Mouse (Mus musculus) ovary, adult 18-20 months (tissue): ENCODE data around the gene Isoc2b.
"Not testable (repeated sequence)": the region's sequence is repeated elsewhere in the genome, so short reads cannot be mapped to it uniquely, and the experiment has no call there.

Source experiments
- DNase-seq: peaks from one replicate; pipeline ENCODE4 v3.0.0; 2022; ENCODE audit warnings: low spot score, mixed read lengths

Isoc2b gene

DNA sequence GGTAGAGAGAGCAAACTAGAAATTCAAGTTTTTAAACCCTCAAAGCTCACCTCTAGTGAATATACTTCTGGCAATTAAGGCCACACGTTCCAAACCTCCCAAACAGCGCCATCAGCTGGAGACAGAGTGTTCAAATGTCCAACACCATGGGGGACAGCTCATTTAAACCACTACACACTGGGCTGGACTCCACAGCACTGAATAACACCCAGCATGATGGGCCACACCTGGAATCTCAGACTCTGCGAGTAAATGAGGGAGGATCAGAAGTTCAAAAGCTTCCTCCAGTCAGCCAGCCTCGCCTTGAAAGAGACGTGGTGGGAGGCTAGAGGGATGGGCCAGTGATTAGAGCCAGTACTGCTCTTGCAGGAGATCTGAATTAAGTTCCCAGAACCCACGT lies at the start of gene Isoc2b:
Gene Isoc2b (minus strand): TSS at position 126 of the 400 bp plus-strand sequence.
- no peak for DNase-seq

DNA sequence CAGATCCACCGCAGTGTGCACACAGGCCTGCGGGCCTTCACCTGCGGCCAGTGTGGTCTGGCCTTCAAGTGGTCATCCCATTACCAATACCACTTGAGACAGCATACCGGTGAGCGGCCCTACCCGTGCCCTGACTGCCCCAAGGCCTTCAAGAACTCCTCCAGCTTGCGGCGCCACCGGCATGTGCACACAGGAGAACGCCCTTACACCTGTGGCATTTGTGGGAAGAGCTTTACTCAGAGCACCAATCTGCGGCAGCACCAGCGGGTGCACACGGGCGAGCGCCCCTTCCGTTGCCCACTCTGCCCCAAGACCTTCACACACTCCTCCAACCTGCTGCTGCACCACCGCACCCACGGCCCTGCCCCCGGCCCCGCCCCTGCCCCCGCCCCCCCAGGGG lies 49.0 kb upstream of the Isoc2b start:
- DNase-seq, result no peak

DNA sequence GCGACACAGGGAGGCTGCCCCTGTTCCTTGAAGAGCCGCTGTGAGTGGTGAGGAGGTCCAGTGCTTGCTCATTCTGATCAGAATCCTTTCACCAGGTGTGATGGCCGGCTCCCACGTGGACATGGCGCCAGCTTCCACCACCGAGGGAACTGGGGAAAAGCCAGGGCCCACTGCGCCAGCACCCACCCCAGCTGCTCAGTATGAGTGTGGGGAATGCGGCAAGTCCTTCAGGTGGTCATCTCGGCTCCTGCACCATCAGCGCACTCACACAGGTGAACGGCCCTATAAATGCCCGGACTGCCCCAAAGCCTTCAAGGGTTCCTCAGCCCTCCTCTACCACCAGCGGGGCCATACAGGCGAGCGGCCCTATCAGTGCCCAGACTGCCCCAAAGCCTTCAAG lies 48.6 kb upstream of the Isoc2b start:
- no peak for DNase-seq

DNA sequence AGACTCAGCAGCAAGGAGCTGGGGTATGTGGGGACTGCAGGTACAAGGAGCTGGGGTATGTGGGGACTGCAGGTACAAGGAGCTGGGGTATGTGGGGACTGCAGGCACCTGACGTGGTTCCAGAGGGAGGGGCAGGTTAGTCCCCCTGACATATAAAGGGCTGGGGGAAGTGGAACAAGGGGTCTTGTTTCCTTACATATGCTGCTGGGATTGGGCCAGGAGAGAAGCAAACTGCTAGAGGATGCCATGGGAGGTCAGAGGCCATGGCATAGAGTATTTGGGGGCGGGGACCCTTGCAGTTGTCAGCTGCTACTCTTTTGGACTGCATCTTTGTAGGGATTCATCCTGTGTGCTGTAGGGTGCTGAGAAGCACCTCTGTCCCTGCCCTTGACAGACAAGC lies 47.4 kb upstream of the Isoc2b start:
- no peak for DNase-seq

DNA sequence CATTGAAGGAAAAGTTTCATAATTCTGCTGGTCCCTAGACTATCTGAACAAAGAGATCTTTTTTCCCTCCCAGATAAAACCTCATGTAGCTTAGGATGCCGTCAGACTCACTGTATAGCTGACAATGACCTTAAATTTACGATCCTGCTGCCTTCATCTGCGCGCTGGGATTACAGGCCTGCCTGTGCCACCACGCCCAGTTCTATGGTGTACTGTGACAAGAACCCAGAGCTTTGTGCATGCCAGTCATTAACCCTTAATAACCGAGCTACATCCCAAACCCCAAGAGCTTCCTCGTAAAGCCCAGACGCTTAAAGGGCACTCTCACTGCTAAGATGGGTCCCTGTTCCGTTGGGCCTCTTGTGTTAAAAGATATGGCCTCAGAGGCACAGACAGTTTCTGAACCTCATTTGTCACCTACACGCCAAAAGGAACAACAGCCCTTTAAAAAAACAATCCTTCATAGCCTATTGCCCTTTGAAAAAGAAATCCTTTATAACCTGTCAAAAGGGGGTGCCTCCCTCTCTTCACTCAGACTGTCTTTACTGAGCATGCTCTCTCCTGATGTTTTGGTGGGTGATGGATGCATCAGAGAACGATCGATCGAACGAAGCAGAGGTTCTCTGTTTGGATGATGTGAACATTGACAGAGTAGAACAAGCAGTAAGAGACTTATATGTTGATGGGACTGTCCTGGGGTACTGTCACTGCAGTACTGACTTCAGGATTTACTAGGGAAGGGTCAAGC lies 45.8 kb upstream of the Isoc2b start:
- no peak for DNase-seq

DNA sequence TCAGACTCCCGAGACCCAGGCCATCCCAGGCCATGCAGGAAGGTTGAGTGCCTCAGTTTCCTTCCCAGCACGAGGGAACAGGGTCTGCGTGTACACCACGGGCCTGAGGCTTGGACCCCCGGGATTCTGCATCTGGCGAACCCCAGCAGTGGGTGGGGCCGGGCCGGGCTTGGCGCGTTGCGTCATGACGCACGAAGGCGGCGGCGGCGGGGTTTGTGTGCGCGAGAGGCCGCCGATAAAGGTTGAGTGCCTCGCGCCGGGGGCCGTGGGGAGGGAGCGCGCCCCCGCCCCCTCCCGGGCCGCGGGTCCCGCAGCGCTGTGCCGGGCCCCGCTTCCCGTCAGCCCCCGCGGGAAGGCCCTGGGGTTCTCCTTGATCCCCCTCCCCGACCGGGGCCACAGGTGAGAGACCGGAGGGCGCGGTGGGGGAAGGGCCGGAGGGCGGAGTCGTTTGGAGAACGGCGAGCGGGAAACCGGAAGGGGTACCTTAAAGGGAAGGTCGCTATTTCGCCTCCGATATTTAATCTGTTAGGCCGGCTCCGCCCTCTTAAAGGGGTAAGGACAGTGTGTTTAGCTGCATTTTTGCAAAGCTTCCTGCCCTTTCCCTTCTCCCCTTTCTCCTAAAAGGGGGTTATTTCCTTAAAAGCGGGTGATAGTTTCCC lies 45.1 kb upstream of the Isoc2b start, which contains the start of gene Zfp628:
Gene Zfp628 (plus strand): TSS at position 211 of the 659 bp plus-strand sequence.
- DNase-seq, result peak; percentile 83

DNA sequence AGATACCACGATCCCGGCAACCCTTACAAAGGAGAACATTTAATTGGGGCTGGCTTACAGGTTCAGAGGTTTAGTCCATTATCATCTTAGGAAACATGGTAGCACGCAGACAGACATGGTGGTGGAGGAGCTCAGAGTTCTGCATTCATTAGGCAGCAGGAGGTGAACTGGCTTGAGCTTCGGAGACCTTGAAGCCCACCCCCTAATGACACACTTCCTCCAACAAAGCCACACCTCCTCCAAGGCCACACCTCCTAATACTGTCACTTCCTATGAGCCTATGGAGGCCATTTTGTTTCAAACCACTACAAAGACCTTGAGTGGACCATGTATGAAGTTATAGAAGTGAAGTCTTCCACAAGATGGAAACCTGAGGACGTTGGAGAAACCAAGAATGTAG lies 42.2 kb upstream of the Isoc2b start:
- DNase-seq, result no peak

DNA sequence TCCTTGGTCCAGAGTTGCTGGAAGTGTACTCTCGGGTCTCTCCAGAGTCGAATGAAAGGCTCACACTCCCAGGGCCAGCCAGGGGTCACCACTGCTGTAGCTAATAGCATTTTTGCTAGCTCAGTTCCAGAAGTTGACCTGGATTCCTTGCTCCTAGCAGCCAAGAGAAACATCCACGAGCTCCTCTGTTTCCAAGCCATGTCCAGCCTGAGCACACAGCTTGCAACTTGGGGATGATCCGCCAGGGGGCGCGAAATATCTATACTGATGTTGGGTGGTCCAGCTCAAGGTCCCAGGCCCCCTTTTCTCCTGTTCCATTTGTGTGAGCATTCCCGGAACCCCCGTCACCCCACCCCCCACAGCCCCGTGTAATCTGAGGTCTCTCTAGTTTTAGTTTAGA lies 41.5 kb upstream of the Isoc2b start:
- DNase-seq, result no peak

DNA sequence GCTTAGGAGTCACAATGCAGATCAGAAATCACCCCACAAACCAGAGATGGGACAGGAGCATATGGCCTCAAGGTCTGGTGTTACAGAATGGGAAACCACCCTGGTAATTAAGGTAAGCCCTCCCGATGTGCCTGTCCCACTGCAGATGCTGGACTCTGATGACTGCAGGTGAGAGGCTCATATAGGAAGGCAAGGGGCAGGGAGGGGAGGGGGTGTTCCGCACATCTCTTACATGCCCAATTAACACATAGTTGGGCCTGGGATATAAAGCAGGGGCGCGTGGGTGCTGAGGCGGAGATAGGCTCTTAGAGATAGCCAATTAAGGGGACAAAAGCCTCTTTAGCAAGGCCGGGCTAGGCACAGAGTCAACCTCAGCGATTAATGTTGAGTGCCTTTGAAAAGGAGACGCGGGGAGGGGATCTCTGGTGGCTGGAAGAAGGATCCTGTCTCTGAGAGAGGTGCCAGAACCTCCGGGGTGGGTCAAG lies 36.5 kb upstream of the Isoc2b start, which contains the start of gene Gm36210:
Gene Gm36210 (minus strand): TSS at position 51 of the 485 bp plus-strand sequence.
- DNase-seq, result no peak

DNA sequence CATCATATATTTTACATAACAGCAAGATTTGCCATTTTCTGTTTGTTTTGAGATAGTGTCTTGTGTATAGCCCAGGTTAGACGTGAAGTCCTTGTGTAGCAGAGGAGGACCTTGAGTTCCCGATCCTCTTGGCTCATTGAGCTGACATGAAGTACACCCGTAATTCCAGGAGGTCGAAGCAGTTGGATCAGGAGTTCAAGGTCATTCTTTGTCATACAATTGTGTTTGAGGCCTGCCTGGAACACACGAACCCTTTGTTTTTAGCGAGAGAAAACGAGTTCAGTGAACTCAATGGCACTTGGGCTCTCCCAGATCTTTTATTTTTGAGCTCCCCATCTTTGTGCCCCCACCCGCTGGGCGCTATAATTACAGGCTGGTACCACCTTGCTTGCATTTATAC lies 32.3 kb upstream of the Isoc2b start:
- DNase-seq, result no peak

DNA sequence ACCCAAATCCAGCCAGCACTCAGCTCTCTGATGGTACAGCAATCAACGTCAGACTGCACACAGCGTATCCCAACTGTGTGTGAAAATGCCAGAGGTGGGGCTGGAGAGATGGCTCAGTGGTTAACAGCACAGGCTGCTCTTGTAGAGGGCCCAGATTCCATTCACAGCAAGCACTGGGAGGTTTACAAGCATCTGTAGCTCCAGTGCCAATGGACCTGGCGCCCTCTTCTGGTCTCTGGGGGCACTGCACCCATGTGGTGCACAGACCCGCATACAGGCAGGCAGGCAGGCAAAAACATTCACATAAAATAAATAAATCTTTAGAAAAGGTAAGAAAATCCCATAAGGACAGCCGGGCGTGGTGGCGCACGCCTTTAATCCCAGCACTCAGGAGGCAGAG lies 31.1 kb upstream of the Isoc2b start:
- no peak for DNase-seq

DNA sequence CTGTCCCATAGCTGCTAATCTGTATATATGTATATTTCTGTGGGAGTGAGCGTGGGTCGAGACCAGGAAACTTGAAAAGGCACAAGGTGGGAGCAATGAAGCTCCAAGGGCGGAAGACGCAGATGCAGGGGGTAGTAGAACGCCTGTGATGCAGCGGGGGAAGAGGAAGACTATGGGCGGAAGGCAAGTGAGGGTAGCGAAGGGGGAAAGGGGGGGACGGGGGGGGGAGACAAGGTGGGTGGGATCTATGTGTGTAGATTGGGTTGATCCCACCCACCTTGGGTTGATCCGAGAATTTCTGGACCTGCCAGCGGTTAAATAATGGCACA lies 30.4 kb upstream of the Isoc2b start:
- DNase-seq, result no peak

DNA sequence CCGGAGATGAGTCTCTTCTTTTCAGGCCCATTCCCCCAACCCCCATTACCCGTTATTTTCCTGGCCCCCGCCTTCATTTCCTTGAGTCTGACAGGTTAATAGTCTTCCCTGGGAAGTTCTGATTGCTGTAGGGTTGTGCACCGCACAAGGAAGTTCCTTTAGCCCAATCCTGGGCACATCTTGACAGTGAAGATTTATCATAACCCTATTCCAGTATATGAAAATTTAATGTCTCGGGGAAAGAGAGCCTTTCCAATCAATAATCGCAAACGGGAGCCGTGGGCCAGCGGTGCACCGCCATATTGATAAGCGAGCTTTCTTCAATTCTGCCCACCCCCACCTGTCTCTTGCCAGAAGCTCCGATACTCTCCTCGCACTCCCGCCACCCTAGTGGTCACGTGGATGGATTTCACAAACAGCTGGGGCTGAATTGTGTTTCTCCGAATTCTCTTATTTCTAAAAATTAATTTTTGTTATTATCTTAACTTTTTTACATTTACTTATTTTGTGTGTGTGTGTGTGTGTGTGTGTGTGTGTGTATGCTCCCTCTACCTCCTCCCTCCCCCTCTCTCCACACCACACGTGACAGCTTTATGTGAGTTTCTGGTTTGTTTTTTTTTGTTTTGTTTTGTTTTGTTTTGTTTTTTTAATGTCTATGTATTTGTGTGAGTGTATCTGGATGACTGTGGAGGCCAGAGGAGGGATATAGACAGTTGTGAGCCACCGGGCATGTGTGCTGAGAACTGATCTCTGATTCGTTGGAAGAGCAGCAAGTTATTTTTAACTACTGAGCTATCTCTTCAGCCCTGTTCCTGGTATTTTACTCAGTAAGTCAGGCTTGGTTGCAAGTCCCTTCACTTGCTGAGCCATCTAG lies 29.8 kb upstream of the Isoc2b start:
- DNase-seq, result no peak

DNA sequence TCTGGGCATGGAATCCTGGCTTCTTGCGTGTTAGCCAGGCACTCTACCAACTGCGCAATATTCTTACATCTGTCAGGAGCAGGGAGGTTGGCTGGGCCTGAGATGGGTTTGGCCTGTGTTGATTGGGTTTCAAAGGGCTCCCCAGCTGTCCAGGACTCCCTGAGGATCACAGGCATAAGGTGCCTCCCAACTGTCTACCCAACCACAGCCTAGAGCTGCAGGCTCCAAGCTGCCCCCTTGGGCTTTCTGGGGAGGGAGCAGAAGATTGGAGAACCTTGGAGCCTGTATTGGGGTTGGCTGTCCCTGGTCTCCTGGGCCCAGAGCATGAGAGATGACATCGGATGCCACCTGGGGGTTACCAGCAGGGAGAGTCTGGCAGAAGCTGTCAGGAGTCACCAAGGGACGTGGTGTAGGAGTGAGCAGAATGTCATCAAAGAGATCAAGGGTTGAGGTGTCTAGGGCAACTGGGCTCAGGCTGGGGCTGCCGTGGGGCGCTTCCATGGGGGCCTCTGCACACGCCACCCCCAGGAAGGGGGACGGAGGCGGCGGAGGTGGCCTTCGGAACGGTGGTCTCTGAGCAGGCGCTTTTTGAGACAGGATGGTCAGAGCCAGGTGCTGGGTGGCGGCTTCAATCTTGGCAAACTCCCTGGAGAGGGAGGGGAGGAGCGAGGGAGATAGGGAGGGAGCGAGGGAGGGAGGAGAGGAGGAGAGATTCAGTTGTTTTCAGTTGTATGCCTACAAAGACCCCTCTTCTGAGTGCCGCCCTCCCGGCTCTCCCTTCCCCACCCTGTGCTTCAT lies 29.0 kb upstream of the Isoc2b start:
- DNase-seq, result no peak

DNA sequence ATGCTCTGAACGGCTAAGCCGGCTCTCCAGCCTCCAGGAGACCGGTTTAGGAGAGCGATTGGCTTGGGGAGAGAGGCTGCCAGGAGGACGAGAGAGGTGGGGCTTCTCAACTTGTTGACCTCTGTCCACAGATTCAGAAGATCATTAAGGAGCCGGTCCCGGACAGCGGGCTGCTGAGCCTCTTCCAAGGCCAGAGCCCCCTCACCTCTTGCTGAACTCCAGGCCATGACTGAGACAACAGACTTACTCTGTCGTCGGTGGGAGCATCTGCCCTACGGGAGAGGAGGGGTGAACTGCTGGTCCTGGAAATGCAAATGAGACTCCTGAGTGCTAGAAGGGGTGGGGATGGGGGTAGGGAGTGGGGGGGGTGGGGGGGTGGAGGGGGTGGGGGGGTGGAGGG lies 25.1 kb upstream of the Isoc2b start:
- no peak for DNase-seq

DNA sequence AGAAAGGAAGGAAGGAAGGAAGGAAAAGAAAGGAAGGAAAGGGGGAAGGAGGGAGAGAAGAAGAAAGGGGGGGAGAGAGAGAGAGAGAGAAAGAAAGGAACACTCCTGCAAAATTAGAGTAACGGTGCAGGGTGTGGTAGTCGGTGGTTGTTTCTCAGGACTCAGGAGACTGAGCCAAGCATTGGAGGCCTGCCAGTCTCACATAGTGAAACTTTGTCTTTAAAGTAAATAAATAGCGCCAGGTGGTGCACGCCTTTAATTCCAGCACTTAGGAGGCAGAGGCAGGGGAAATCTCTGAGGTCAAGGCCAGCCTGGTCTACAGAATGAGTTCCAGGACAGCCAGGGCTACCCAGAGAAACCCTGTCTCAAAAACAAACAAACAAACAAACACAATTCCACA lies 16.6 kb upstream of the Isoc2b start:
- DNase-seq, result no peak

DNA sequence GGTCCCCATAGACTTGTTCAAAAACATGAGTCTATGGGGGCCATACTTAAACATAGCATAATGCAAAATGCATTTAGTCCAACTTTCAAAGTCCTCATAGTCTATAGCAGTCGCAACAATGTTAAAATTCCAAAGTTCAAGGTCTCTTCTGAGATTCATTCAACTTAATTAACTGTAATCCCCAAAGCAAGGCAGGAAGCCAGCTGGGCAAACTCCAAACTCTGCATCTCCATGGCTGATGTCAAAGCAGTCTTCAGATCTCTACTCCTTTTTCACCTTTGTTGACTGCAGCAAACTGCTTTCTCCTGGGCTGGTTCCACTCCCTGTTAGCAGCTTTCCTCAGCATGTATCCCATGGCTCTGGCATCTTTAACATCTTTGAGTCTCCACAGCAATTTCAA lies 9.0 kb upstream of the Isoc2b start:
- not testable (repeated sequence) for DNase-seq

DNA sequence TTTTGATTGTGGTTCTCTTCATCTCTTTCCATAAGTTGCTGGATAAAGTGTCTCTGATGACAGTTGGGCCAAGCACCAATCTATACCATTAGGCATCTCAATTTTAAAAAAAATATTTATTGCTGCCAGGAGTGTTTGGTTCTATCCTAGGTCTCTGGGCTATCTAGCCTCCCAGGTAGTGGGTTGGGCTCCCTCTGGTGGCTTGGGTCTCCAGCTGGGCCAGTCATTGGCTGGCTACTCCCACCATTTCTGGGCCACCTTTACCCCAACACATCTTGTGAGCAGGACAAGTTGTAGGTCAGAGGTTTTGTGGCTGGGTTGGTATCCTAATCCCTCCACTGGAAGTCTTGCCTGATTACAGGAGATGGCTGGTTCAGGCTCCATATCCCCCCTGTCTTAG lies 8.1 kb upstream of the Isoc2b start:
- no peak for DNase-seq

DNA sequence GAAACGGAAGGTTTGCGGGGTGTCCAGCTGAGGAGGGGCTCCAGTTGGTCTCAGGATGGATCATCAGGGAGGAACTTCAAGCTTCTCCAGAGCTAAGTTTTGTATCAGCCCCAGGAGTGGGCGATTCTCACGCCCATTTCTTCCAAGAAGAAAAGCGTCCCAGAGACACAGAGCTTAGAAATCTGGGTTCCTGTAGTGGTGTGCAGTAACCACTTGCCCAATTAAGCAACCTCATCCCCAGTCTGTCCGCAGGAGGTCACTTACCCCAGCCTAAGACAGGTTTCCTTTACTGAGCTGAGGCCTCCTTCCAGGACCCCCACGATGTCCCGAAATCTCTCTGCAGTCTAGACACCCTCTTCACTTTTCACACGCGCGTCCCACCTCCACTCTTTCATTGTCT lies 7.2 kb upstream of the Isoc2b start:
- no peak for DNase-seq

DNA sequence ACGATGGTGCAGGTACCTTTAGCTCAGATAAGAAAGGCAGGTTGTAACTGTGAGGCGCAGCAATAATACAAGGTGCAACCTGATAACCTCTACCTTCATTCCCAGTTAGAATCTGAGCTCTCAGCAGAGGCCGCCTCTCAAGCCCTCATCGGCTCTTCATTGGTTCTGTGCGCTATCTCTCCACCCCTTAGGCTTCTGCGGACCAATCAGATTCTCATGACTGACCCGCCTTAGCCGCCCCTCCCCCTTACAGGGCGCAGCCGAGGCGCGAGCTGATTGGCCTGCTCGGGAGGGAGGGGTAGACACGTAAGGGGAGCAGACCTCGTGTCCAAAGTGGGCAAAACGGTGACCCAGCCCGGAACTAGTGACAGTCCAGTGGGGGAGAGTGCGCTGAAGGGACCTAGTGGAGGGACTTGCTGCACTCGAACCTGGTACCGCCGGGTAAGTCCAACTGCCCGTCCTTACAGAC lies 6.7 kb upstream of the Isoc2b start, which contains the start of gene Isoc2a:
Gene Isoc2a (plus strand): TSS at position 401 of the 469 bp plus-strand sequence.
- DNase-seq, result peak; percentile 90

DNA sequence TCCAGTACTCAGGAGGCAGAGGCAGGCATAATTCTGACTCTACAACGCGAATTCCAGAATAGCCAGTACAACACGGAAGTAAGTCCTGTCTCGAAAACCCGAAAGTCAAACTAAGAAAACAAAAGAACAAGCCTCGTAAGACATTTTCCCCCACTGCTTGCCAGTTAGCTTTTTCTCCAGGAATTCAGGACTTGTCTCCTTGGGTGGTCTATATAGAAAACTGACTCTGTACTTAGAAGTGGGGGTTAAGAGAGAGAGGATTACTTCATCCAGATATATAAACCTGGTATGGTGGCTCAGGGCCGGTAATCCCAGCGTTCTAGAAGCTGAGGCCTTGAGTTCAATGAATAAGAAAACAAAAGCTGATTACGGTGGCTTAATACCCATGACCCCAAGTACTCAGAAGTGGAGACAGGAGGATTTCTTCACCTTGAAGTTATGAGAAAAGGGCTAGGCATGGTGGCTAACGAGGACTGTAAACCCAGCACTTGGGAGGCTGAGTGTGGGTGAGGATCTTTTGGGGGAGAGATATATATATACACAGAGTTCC lies 3.4 kb downstream of the Isoc2b start:
- no peak for DNase-seq
